Mouse (Mus musculus) adrenal gland, postnatal 4 days (tissue): ENCODE measurements at regions not wholly inside any gene's neighbourhood (a gene's known extent, or its start where the extent isn't known, plus 50 kb on each side); places are given as distances from the start of the nearest gene placed in this dataset.
"Not testable (repeated sequence)": the region's sequence is repeated elsewhere in the genome, so short reads cannot be mapped to it uniquely, and the experiment has no call there.

Source experiments
- DNase-seq, 2 experiments: peaks; one replicate each; pipeline ENCODE4 v3.0.0; 2021 to 2022; ENCODE audit warnings: low spot score in 2 of 2, mixed read lengths in 2 of 2

- DNase-seq: no peak
Observed at GRCm38 (mm10) chr1:161621291-161621690, 126.8 kb downstream of the Tnfsf18 start.

DNA sequence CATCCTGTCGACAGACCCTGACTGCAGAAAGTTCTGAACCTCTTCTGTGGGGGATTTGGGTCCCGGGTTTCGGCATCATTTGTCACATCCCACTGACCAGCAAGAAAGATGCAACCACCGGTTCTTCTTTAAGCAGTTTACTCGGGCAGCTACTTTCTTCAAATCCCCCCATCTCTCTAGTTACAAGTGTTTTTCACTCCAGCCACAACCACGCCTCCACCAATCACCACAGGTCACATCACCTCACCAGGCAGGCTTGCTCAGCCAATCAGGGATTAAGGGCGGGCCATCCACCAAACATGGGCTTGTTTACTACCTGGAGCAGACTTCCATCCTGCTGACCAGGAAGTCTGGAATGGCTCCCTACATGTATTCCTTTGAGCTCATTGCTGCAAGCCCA, 119.6 kb downstream of the Tnfsf18 start:
- DNase-seq: not testable (repeated sequence)

- not testable (repeated sequence) for DNase-seq
Observed at GRCm38 (mm10) chr1:161613658-161614057, 119.2 kb downstream of the Tnfsf18 start.

- no peak for DNase-seq
Observed at GRCm38 (mm10) chr1:161607446-161607845, 113.0 kb downstream of the Tnfsf18 start.

DNA sequence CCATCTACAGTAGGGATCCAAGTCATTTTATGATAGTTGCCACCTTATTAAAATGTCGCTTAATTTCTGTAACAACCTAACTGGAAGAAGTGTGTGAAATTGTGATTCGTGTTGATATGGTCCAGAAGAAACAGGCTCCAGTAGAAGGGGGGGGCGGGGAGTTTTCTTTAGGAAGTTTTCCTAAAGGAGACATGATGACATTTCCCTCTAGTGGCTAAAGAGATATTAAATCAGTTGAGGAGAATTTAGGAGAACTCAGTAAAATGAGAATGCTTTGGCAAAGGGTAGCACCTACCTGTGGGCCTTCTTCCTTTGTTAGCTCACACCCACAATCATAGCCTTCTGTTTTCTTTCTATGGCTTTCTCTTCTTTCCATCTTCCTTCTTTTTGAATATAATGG, 107.7 kb downstream of the Tnfsf18 start:
- DNase-seq: no peak

DNA sequence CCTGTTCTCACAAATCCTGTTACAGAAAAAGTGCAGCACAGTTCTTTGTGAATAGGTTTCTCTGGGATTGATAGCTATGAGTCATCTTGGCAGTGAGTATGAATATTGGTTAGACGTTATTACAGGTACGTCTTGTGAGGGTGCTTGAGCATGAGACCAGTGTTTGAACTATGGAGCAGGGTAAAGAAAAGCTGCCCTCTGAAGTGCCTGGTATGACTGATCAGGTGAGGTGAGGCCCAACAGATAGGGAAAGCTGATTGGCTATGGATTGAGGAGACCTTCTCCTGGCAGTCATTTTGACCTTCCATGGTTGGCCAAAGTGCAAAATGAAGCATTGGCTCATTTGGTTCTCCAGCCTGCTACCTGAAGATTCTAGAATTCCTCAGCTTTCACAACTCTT, 106.7 kb downstream of the Tnfsf18 start:
- no peak for DNase-seq

DNA sequence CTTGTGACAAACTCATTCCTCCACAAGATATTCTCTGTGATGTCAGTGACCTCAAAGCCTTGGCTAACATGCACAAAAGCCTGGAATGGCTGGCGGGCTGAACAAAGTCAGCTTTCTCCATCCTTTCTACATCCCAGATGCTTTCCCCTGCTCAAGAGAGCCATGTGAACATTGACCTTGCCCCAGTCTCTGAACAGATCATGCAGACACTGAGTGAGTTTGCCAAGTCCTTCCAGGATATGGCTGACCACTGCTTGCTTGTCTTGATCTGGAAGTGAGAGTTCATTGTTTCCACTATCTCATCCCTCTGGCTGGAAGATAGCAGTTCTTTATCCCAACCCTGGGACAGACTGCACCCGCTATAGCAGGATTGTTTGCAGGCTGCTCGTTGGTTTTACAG, 103.7 kb downstream of the Tnfsf18 start:
- DNase-seq: no peak

DNA sequence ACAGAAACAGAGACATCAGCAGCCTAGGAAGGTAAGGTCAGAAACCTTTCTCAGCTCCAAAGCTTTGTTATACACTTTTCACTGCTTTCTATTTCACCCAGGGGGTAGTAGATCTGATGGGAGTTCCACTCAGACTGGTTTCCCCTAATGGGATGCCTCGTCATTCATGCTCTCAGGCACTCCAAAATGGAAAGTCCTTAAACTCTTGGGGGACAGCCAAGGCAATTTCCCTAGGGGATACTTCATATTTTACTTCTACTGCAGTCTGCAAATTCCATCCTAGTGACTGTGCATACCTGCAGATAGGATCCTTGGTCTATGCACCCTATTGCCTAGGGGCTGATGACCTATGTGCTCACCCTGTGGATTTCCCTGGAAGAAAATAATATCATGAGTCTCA, 82.1 kb downstream of the Tnfsf18 start:
- DNase-seq: no peak

- DNase-seq: no peak
Observed at GRCm38 (mm10) chr1:161575939-161576338, 81.5 kb downstream of the Tnfsf18 start.

GRCm38 (mm10) chr1:161575171-161575570, 80.7 kb downstream of the Tnfsf18 start:
- DNase-seq: no peak

GRCm38 (mm10) chr1:161570762-161571161, 76.3 kb downstream of the Tnfsf18 start:
- DNase-seq: no peak

- DNase-seq: no peak
Observed at GRCm38 (mm10) chr1:161567826-161568225, 73.4 kb downstream of the Tnfsf18 start.

DNA sequence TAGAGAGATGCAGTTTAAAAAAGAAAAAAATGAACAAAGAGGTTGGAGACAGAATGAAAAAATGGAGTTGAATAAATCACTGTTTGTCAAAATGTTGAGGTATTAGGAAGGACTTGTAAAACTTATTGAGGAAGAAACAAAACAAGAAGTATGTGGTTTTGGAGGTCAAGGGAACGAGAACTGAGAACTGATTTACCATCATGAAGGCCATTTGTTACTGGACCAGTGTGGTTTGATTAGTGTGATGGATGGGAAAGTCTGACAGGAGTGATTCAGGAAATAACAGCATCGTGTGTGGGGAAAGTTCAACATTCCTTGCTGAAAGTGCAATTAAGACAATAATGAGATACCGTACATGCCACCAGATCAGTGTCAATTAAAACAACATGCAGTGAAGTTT, 65.9 kb downstream of the Tnfsf18 start:
- DNase-seq: no peak
